Mouse (Mus musculus) thymus, adult 2 months (tissue): Measurements from ENCODE around the gene Cpe.

ENCODE experiments used
- CTCF ChIP-seq: fragments of 200-500 bp; IDR thresholded peaks from 2 replicates; pipeline ENCODE4 v1.5.1; 2012; ENCODE audit warnings: mild to moderate bottlenecking, control low read depth, low read length, moderate library complexity, borderline replicate concordance; ENCODE audit not compliant: control insufficient read depth, poor library complexity, insufficient read depth; ENCODE audit errors: extremely low read depth
- POLR2A ChIP-seq: fragments of 200-500 bp; IDR thresholded peaks from 2 replicates; pipeline ENCODE4 v1.6.1; 2012; ENCODE audit warnings: mild to moderate bottlenecking, low read length, control low read depth, moderate library complexity; ENCODE audit not compliant: control insufficient read depth, poor library complexity, insufficient read depth; ENCODE audit errors: extremely low read depth

GRCm38 (mm10) chr8:64707481-64707880 lies 14.6 kb upstream of the Cpe start:
- TF ChIP-seq POLR2A (no peak), CTCF (no peak)
